Mouse (Mus musculus) megakaryocyte, embryonic 14.5 days (primary cell): ENCODE results near the gene B3galnt2.

Source experiments
- FLI1 ChIP-seq: IDR thresholded peaks from 2 replicates; pipeline ENCODE4 v1.6.1; 2012; ENCODE audit warnings: low read length, inconsistent platforms, mixed read lengths
- GATA1 ChIP-seq: IDR thresholded peaks from 3 replicates; pipeline ENCODE4 v1.6.1; 2012; ENCODE audit warnings: mixed read lengths, low read length, inconsistent platforms, borderline replicate concordance

- no peak for TF ChIP-seq GATA1
- no peak for TF ChIP-seq FLI1
These were observed 59.7 kb downstream of the B3galnt2 start for GRCm38 (mm10) chr13:14014001-14014400.
